Mouse (Mus musculus): ENCODE measurements at regions not wholly inside any gene's neighbourhood (a gene's known extent, or its start where the extent isn't known, plus 50 kb on each side); places are given as distances from the start of the nearest gene placed in this dataset.

- TF ChIP-seq EP300 (IDR thresholded peaks at IDR 0.05; ENCODE audit: insufficient read depth, low read depth, low read length) (no peak), CTCF (IDR thresholded peaks at IDR 0.05) (no peak), POLR2A (IDR thresholded peaks at IDR 0.05; ENCODE audit: insufficient read depth, low read depth, low read length) (no peak)
These were observed 75.7 kb upstream of the Creb5 start for GRCm38 (mm10) chr6:53211420-53211819.
